Mouse (Mus musculus) lung, postnatal 0 days (tissue): ENCODE measurements around the gene Gdf1. TPM values are rescaled to one million over a fixed set of nuclear protein-coding genes. Genes with fewer than 3 reads are reported as not detected.

Source experiments
- ATAC-seq: fragments of 200-750 bp; cut with Nextera tagmentation; 2 replicates; pipeline ENCODE4 v1.8.0; 2017; ENCODE audit warnings: moderate library complexity
- DNase-seq: peaks from one replicate; pipeline ENCODE4 v3.0.0-alpha.2; 2016; ENCODE audit warnings: low spot score
- H3K27ac ChIP-seq: fragments of 300-500 bp; sonication (generic); 2 replicates; pipeline ENCODE4 v1.5.1; 2014; ENCODE audit warnings: antibody characterized with exemption, mild to moderate bottlenecking, low read length, mixed read lengths
- H3K27me3 ChIP-seq: fragments of 300-500 bp; sonication (generic); replicated peaks from 2 replicates; pipeline ENCODE4 v1.6.1; 2014; ENCODE audit warnings: low read length, mixed read lengths; ENCODE audit not compliant: insufficient read depth
- H3K36me3 ChIP-seq: fragments of 300-500 bp; sonication (generic); 2 replicates; pipeline ENCODE4 v1.6.1; 2014; ENCODE audit warnings: low read length, mixed read lengths; ENCODE audit not compliant: insufficient read depth
- H3K4me1 ChIP-seq: fragments of 300-500 bp; sonication (generic); 2 replicates; pipeline ENCODE4 v1.6.1; 2014; ENCODE audit warnings: antibody characterized with exemption, low read depth, low read length, mixed read lengths; ENCODE audit not compliant: insufficient read depth
- H3K4me2 ChIP-seq: fragments of 300-500 bp; sonication (generic); replicated peaks from 2 replicates; pipeline ENCODE4 v1.6.1; 2014; ENCODE audit warnings: low read depth, mild to moderate bottlenecking, low read length, moderate library complexity, mixed read lengths
- H3K4me3 ChIP-seq: fragments of 300-500 bp; sonication (generic); 2 replicates; pipeline ENCODE4 v1.5.1; 2014; ENCODE audit warnings: low read depth, low read length
- H3K9ac ChIP-seq: fragments of 300-500 bp; sonication (generic); replicated peaks from 2 replicates; pipeline ENCODE4 v1.6.1; 2014; ENCODE audit warnings: low read depth, mild to moderate bottlenecking
- H3K9me3 ChIP-seq: fragments of 300-500 bp; sonication (generic); 2 replicates; pipeline ENCODE4 v1.6.1; 2016; ENCODE audit warnings: low read length, mixed read lengths
- CTCF ChIP-seq: IDR thresholded peaks from 2 replicates; pipeline ENCODE4 v1.5.1; 2016; ENCODE audit warnings: antibody characterized with exemption, mild to moderate bottlenecking
- EP300 ChIP-seq: IDR thresholded peaks from 2 replicates; pipeline ENCODE4 v1.6.1; 2016; ENCODE audit warnings: antibody characterized with exemption, mild to moderate bottlenecking, control low read depth
- WGBS: fragments of 180-500 bp; shearing (Covaris S2); extraction: QIAGEN DNeasy Blood & Tissue Kit; methylation state at CpG from one replicate; pipeline ENCODE4 v1.1.7; 2014; 5-methylcytosine and 5-hydroxymethylcytosine counted together
- polyA plus RNA-seq: library from polyadenylated mRNA; unstranded; fragments of >200 nt; fragmentation: Nextera tagmentation; extraction: Ambion mirVana; gene quantifications from 2 replicates; pipeline ENCODE4 v1.2.1, GENCODE M21; 2015

The Gdf1 gene
- polyA plus RNA-seq, 1 experiment from 2014 or later, result 0.33 TPM

DNA sequence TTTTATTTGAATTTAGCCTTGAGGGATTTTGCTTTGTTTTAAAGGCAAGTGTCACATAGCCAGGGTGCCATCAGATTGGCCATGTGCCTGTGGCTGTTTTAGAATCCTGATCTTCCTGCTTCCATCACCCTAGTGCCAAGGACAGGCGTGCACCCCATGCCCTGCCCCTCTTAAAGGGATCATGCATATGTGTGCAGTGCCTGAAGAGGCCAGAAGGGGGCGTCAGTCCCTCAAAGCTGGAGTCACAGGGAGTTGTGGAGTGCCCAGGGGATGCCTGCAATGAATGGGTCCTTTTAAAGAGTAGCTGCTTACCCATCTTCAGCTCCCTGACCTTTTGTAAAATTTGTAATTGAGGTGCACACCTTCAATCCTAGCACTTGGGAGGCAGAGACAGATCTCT is 20.3 kb upstream of the Gdf1 start:
- WGBS, result 19% methylated on average over 2 of the region's 2 CpGs
- TF ChIP-seq CTCF (peak; percentile 70), EP300 (no peak)

DNA sequence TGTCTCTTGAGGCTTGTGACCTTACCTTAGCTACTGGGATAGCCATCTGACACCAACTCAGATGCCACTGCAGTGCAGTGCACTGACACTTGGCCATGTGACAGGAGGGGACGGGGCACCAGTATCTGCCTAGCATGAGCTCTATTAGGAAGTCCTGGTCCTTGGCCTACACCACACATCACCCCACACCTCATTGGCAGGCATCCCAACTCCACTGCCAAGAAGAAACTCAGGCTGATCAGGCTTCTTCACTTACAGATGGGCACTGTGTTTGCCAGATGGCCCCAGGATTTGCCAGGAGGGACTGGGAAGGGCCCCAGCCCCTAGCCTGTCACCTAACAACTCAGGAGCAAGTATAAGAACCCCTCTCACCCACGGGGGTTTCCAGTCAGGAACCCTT is 16.2 kb upstream of the Gdf1 start:
- Histone ChIP-seq H3K27ac (no peak overlapping the region), H3K4me1 (0 out of 2 replicates have a peak, but pooled peaks cover 4% of the 10 kb centered on the region), H3K9ac (no peak overlapping the region), H3K36me3 (peaks cover 25% of the 10 kb centered on the region), H3K4me3 (no peak overlapping the region), H3K9me3 (no peaks in the 10 kb centered on the region), H3K4me2 (no peak overlapping the region), H3K27me3 (no peaks in the 10 kb centered on the region)
- no peak for DNase-seq
- TF ChIP-seq CTCF, result no peak
- TF ChIP-seq EP300, result no peak
- 63% methylated on average over 2 of the region's 2 CpGs for WGBS
- no peak for ATAC-seq

More for the DNA sequence above, 20.3 kb upstream of the Gdf1 start:
- DNase-seq, result no peak
- no peak overlapping the region for H3K4me2 ChIP-seq
- H3K27ac ChIP-seq, result no peak overlapping the region
- peaks cover 44% of the 10 kb centered on the region for H3K36me3 ChIP-seq
- H3K9ac ChIP-seq, result no peak overlapping the region
- no peaks in the 10 kb centered on the region for H3K27me3 ChIP-seq
- no peaks in the 10 kb centered on the region for H3K4me1 ChIP-seq
- H3K4me3 ChIP-seq, result no peak overlapping the region
- no peaks in the 10 kb centered on the region for H3K9me3 ChIP-seq
- no peak for ATAC-seq

- H3K27me3 ChIP-seq, result no peaks in the 10 kb centered on the region
- peak within 1 kb of the TSS; percentile 79 for H3K4me2 ChIP-seq
- no peak within 1 kb of the TSS for H3K9ac ChIP-seq
- DNase-seq, result peak; percentile 71
- H3K4me1 ChIP-seq, result 0 out of 2 replicates have a peak, but pooled peaks cover 4% of the 10 kb centered on the region
- no peak within 1 kb of the TSS for H3K27ac ChIP-seq
- H3K9me3 ChIP-seq, result no peaks in the 10 kb centered on the region
- ATAC-seq, result peak; percentile 78
- no peak for TF ChIP-seq EP300
- no peak for TF ChIP-seq CTCF
- peak within 1 kb of the TSS; percentile 50 for H3K4me3 ChIP-seq
- 2% methylated on average over 52 of the region's 66 CpGs for WGBS
- H3K36me3 ChIP-seq, result peaks cover 14% of the 10 kb centered on the region
These were observed 13.8 kb upstream of the Gdf1 start, which contains the start of gene Cers1 for GRCm38 (mm10) chr8:70315624-70316510. TSS of gene Cers1 (plus strand) at chr8:70315775.

DNA sequence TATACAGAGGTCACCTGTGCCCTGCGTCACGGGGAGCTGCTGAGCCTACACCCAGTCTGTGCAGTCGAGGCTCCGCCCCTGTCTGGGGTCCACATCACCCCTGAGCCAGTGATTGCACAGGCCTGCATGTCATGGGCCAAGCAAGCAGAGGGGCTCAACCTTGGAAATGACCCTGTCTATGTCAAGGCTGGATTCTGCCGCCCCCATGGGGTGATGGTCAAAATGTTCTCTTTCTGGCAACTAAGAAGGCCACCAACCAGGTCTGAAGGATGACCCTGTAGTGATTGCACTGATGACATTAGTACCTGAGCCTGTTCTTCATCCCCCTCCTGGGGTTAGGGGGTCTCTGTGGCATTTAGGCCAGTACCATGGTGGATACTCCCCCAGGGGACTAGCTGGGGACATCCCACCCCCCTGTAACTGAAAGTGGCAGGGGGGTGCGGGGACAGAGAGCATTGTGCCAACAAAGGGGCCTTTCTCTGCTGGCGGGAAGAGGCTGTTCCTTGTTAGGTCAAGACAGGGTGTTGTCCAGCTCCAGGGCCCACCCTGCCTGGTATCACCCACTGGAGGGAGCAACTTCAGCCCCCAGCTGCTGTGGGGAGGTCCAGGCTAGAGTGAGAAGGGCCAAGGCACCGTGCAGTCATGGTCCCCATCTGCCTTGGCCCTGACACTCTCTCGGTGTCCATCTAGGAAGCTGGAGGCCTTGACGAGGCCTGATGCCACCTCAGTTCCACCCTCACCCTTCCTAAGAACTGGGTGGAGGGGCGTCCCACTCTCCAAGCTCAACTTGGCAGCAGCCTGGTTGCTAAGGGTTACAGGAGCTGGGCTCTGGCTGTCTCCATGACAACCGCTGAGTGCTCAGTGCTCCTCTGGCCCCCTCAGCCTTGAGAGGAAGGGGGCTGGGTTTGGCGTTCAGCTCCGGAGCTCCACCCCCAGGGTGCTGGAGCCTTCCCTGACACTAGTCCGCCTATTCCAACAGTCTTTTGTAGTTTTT is 12.8 kb upstream of the Gdf1 start:
- Histone ChIP-seq H3K4me3 (no peak overlapping the region), H3K9me3 (no peaks in the 10 kb centered on the region), H3K4me2 (peak overlapping the region; percentile 79; the same call in 1 of the 2 replicates), H3K27ac (no peak overlapping the region), H3K9ac (no peak overlapping the region), H3K36me3 (peaks cover 11% of the 10 kb centered on the region), H3K4me1 (0 out of 2 replicates have a peak, but pooled peaks cover 4% of the 10 kb centered on the region), H3K27me3 (no peaks in the 10 kb centered on the region)
- ATAC-seq (peak; percentile 49), DNase-seq (peak; percentile 57)
- TF ChIP-seq EP300 (no peak), CTCF (peak; percentile 42)
- 13% methylated on average over 15 of the region's 15 CpGs for WGBS

DNA sequence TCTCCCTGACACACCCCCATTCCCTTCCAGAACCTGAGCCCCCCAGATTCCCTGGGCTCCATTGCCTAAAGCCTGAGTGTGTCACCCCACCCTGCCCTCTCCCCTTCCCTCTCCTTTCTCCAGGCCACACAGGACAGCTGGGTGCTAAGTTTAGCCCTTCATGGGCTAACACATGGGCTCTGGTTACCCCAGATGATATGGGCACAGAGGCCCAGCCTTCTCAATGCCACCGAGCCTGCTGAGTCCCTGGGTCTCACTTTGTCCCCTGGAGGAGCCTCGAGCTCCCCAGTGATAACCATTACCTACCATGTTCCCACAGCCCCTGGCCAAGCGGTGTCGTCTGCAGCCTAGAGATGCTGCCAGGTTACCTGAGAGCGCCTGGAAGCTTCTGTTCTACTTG is 11.7 kb upstream of the Gdf1 start:
- H3K4me1 ChIP-seq, result 0 out of 2 replicates have a peak, but pooled peaks cover 4% of the 10 kb centered on the region

More for the DNA sequence above, 11.7 kb upstream of the Gdf1 start:
- H3K27ac ChIP-seq, result no peak overlapping the region
- no peak overlapping the region for H3K9ac ChIP-seq
- H3K9me3 ChIP-seq, result no peaks in the 10 kb centered on the region
- H3K4me2 ChIP-seq, result no peak overlapping the region
- peaks cover 6% of the 10 kb centered on the region for H3K36me3 ChIP-seq
- TF ChIP-seq CTCF (no peak), EP300 (no peak)
- WGBS, result 83% methylated on average over 5 of the region's 5 CpGs
- H3K27me3 ChIP-seq, result no peaks in the 10 kb centered on the region
- DNase-seq (no peak), ATAC-seq (no peak)
- no peak overlapping the region for H3K4me3 ChIP-seq
